Mouse (Mus musculus) brown adipose tissue, adult 24 weeks (tissue): ENCODE results near the gene Pafah1b2. TPM values are rescaled to one million over a fixed set of nuclear protein-coding genes. Genes with fewer than 3 reads are reported as not detected.
A peak's percentile ranks its signal among the peaks of the same experiment; 100 is the strongest.

Experiments used
- H3K27ac ChIP-seq: fragments of 200-500 bp; replicated peaks from 2 replicates; pipeline ENCODE4 v1.5.1; 2012; ENCODE audit warnings: low read depth, mild to moderate bottlenecking, low read length
- H3K4me1 ChIP-seq: fragments of 200-500 bp; 2 replicates; pipeline ENCODE4 v1.6.1; 2012; ENCODE audit warnings: low read length, mixed read lengths; ENCODE audit not compliant: control insufficient read depth, insufficient read depth, insufficient read length
- H3K4me3 ChIP-seq: fragments of 200-500 bp; 2 replicates; pipeline ENCODE4 v1.5.1; 2012; ENCODE audit warnings: low read depth, mild to moderate bottlenecking, low read length, moderate library complexity; ENCODE audit not compliant: insufficient read depth
- polyA plus RNA-seq: library from polyadenylated mRNA; stranded (reverse); fragments of >200 nt; gene quantifications from 2 replicates; pipeline ENCODE4 v1.2.4, GENCODE M21; 2012; ENCODE audit not compliant: missing spikeins, insufficient read depth, insufficient read length

The Pafah1b2 gene
- polyA plus RNA-seq, result 27.8 and 43.8 TPM in 2 replicates

DNA sequence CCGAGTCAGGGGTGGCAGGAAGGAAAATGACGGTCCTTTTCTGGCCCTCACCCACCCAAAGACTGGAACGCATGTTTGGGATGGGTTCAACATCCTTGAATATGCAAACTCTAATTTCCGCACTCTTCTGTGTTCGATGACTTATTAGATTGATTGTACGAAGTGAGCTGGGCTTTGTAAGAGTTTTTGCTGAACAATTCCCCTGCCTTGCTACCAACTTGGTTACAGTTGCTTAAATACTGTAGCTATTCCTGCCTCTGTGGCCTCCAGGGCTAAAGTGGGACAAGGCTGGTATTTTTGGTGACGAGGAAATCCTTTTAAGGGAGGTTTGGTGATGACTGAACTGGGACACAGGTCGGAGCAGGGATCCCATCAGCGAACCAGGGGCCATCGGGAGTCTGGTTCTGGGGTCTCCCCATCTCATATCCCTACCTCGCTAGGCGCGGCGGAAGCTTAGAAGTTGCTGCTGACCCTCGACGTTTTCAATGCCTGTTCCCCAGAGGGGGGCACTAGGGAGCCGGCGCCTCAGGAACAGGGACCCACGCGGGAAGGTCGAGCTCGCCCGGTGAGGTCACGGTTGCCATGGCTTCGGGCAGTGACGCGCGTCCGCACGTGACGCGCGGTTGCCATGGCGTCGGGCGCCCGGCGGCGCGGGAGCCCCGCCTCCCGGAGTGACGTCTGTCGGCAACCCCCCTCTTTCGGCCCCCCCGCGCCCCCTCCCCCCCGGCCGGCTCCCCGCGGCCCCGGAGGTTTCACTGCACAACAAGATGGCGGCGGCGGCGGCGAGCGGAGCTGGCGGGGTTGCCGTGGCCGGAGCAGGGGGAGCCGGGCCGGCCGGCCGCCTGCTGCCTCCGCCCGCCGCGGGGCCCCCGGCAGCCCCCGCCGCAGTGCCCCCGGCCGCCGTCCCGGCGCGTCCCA lies at the start of gene Pafah1b2, which contains the start of gene Sik3:
Pafah1b2 (minus strand) TSS at position 600 of the 918 bp plus-strand sequence.
Sik3 (plus strand) TSS at position 730 of the 918 bp plus-strand sequence.
- H3K27ac ChIP-seq, result peak within 1 kb of the TSS; percentile 94
- peak within 1 kb of the TSS; percentile 82 for H3K4me3 ChIP-seq
- H3K4me1 ChIP-seq, result peaks cover 15% of the 10 kb centered on the region

DNA sequence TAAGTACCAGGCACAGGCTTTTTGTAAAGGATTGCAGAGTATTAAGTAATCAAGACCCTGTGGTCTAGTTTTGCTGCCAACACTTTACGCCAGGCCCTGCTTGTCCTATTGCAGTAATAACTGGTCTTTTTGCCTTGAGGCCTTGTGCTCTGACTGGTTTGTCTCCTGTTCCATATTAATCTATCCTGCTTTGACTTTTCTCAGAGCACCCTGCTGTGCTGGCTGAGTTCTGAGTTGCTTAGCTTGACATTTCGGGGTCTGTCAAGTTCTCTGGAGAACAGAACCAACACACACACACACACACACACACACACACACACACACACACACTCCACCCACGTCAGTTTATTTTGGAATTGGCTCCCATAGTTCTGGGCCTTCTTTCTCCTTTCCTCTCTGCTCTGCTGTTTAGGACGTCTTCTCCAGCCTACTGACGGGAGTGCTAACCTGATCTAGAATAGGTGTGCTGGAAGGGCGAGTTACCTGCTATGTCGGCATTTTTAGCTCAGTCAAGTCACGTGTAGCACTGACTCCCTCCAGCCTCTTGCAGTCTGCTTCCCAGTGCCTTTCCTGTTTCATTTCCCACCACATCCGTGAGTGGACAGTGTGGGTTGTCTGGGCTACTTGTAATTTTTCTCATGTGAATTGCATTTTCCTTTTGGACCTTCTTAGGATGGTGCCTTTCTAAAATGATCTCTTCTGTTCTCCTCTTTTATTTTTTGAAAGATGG lies 49.4 kb upstream of the Pafah1b2 start:
- H3K4me1 ChIP-seq, result peaks cover 18% of the 10 kb centered on the region

DNA sequence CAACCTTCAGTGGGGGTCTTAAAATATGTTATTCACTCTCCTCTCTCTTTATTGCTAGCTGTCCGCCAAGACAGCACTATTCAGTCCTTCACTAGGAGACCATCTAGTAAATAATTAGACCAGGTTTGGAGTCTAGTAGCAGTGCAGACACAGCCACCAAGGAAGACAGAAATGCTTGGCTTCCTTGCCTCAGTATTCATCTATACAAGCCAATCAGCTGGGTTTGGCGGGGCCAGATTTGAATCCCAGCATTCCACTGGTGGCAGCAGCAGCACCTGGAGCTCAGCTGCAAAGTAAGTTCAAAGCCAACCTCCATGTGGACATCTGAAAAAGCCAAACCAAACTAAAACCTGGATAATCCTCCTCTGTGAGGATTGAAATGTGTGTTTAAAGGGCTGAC lies 47.8 kb upstream of the Pafah1b2 start:
- peaks cover 21% of the 10 kb centered on the region for H3K4me1 ChIP-seq
- H3K27ac ChIP-seq, result no peak overlapping the region
- no peak overlapping the region for H3K4me3 ChIP-seq

More for the DNA sequence above, 49.4 kb upstream of the Pafah1b2 start:
- Histone ChIP-seq H3K27ac (peak overlapping the region; percentile 79), H3K4me3 (no peak overlapping the region)

DNA sequence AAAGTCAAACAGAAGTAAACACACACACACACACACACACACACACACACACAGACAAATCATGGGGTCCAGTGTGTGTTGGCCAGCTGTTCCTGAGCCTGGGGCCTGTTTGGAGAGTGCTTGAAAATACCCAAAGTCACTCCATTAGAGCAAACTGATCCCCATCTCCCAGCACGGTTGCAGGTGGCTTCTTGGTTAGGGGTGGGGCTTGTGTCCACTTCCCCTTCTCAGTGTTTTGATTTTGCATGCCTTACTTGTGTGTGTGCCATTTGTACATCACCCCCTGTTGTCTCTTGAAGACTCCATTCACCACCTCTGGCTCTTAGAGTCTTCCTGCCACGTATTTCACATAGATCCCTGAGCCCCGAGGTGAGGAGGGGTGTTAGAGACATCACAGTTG lies 45.6 kb upstream of the Pafah1b2 start:
- Histone ChIP-seq H3K4me3 (no peak overlapping the region), H3K4me1 (peaks cover 23% of the 10 kb centered on the region), H3K27ac (no peak overlapping the region)

DNA sequence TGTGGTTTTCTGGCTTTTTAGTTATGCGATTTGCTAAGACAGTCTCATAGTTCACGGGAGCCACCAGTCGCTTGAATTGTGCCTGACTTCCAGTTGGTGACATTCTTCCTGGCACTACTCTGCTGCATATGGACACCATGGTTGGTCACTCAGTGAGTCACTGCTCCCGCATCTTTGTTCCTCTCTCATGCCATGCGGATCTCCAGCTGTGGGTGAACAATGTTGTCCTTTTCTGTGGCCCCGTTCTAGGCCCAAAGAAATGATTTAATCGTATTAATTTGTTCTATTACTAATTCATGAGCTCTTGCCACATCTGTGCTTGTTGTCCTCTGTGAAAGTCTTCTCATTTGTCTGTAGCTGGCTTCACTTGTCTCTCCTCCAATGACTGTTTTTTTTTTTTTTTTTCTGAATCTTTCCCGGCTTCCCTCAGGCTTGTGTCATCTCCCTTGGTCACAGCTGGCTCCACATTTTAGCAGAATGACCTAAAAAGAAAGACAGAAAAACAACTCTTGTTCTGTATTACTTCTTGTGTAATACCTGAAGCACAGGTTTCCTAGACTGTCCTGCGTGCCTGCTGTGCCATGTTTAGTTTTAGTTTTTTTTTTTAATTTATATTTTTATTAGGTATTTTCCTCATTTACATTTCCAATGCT lies 40.6 kb upstream of the Pafah1b2 start:
- Histone ChIP-seq H3K4me1 (peaks cover 33% of the 10 kb centered on the region), H3K27ac (no peak overlapping the region), H3K4me3 (no peak overlapping the region)

DNA sequence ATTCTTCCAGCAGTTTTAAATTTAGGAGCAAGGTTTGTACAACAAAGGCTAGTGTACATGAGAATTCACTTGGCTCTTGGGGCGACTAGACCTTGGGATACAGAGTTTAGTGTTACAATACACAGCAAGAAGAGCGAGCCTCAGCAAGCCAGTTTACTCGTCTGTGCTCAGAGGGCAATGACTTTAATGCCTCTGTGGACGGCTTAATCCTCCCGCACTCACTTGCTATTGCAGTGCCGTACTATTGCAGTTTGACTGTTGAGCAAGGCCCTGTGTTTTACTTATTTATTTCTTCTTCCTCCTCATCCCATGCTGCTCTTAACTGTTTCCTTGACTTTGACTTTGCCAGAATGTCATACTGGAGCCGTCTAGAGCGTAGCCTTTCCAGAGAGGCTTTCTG lies 37.7 kb upstream of the Pafah1b2 start:
- H3K4me1 ChIP-seq, result peaks cover 27% of the 10 kb centered on the region
- H3K27ac ChIP-seq, result peak overlapping the region; percentile 85
- H3K4me3 ChIP-seq, result no peak overlapping the region

DNA sequence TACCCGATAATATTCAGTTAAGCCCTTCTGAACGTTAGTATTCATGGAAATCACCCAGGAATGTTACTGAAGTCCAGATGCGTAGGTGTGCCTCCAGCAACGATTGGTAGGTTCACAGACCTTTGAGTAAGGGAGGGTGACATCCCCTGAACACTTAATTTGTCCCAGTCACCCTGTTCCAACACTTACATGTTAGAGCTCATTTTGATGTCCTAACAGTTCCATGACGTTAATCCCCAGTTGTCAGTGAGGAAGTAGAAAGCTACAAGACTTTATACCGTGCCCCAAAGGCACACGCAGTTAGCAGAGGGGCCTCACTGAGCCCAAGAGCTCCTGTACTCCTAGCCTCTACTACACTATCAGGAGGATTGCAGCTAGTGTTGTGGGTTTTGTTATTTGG lies 37.0 kb upstream of the Pafah1b2 start:
- peak overlapping the region; percentile 85 for H3K27ac ChIP-seq
- no peak overlapping the region for H3K4me3 ChIP-seq
- peaks cover 25% of the 10 kb centered on the region for H3K4me1 ChIP-seq

DNA sequence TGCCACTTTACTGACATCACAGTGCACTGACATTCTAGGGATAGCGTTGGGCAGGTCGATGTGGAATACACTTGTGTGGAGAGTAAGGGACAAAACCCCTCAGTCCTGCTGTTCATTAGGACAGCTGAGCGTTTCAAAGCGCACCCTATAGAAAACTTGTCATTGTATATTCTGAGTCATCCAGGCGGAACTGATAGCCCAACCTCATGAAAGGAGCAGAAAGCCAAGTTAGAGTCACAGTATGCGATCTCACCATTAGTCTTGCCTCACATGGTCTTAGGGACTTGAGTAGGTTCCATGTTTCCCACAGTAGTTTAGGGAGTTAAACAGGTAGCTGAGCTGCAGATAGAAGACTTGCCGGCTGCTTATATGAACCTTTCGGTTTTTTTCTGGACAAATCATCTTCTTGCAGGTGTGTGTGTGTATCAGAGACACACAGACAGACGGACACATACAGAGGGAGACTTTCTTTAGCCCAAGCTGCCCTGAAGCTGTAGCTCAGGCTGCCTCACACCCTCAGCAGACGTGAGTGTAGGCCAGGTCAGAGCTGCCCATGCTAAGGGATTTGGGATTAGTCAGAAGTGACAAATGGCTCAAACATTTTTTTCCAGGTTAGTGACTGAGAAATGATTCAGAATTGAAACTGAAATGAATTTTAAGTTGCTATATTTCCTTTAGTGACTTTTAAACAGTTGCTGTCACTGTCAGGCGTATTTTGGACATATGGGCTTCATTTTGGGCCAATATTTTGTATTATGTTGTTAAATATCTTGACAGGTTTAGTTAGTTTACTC lies 34.4 kb upstream of the Pafah1b2 start:
- peaks cover 15% of the 10 kb centered on the region for H3K4me1 ChIP-seq
- H3K4me3 ChIP-seq, result no peak overlapping the region
- no peak overlapping the region for H3K27ac ChIP-seq

DNA sequence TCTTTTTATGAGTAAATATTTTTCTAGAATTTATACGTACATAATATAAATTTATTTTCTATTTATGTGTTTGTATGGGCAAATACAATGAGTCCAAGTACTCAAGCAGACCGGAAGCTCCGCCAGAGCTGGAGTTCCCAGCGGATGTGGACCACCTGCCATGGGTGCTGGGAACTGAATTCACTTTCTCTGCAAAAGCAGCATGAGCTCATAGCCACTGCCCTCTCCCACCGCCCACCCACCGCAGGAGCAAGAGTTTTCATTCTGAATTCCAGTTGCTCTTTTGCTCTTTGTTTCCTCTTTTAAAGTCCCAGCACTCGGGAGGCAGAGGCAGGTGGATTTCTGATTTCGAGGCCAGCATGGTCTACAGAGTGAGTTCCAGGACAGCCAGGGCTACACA lies 31.1 kb upstream of the Pafah1b2 start:
- H3K4me1 ChIP-seq, result no peaks in the 10 kb centered on the region
- no peak overlapping the region for H3K4me3 ChIP-seq
- H3K27ac ChIP-seq, result no peak overlapping the region

DNA sequence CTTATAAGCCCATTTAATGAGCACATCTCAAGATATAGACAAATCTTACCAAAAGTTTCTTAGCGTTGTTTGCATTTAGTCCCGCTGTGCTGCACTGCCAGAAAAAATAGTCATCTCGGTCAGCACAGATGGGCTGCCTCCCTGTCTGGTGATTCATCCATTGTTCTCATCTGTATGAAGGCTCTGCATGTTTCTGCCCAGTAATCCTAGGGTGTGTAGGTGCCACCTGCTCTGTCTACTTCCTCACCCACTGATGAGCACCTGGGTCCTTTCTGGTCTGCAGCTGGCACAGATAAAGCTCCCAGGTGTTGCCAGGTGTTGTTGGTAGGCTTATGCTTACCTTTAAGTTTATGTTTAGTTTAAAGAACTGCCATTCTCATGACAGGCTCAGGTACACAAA lies 29.9 kb upstream of the Pafah1b2 start:
- Histone ChIP-seq H3K4me1 (no peaks in the 10 kb centered on the region), H3K27ac (no peak overlapping the region), H3K4me3 (no peak overlapping the region)

DNA sequence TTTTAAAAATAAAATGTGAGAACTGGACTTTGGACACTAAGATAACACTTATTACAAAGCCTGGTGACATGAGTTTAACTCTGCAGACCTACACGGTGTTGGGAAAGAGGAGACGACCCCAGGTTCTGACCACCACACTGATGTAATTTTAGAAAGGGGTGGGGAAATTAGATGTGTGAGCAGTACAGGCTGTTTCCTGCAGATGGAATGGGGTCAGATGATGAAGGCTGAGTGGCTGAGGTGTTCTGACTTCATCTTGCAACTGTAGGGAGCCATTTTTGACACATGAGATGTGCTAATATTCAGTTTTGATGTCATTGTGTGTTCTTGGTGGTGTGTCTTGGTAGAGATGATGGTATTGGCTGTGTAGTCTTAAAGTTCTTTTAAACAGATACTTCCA lies 28.7 kb upstream of the Pafah1b2 start:
- Histone ChIP-seq H3K4me3 (no peak overlapping the region), H3K27ac (no peak overlapping the region)

DNA sequence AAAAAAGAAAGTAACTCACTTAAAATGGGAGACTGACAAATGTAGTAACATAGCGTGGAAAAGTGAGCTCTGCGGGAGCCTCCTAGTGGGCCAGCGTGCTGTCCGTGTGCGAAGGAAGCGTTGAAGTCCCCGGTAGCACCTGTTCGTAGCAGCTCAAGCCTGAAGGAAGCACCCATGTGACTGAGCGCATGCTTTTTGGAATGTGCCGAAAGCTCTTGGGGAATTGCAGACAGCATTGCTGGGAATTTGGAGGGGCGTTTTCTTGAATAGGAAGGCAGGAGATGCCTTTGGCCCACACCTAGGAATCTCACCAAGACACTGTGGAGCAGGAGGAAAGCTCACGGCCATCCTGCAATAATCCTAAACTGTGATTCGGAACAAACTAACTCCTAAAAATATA lies 26.3 kb upstream of the Pafah1b2 start:
- H3K4me3 ChIP-seq, result no peak overlapping the region
- no peak overlapping the region for H3K27ac ChIP-seq
- H3K4me1 ChIP-seq, result peaks cover 8% of the 10 kb centered on the region; the same call in 1 of the 2 replicates

More for the DNA sequence above, 28.7 kb upstream of the Pafah1b2 start:
- no peaks in the 10 kb centered on the region for H3K4me1 ChIP-seq

DNA sequence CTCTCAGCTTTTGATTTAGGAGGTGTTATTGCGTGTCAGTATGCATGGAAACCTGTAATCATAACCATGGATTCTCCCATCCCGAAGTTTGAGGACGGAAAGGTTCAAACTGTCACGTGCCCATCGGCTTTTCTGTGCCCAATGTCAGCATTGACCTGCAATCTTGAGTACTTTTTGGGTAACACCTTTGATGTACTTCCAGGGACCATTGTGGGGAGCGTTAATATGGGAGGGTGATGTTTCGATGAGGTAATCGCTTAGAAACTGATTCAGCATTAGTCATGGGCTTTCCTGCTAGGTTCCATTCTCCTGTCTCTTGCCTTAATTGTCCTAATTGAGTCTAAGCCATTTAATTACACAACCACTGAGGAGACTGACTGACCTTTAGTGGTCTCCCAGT lies 24.4 kb upstream of the Pafah1b2 start:
- H3K4me3 ChIP-seq, result no peak overlapping the region
- peaks cover 13% of the 10 kb centered on the region for H3K4me1 ChIP-seq
- H3K27ac ChIP-seq, result no peak overlapping the region

DNA sequence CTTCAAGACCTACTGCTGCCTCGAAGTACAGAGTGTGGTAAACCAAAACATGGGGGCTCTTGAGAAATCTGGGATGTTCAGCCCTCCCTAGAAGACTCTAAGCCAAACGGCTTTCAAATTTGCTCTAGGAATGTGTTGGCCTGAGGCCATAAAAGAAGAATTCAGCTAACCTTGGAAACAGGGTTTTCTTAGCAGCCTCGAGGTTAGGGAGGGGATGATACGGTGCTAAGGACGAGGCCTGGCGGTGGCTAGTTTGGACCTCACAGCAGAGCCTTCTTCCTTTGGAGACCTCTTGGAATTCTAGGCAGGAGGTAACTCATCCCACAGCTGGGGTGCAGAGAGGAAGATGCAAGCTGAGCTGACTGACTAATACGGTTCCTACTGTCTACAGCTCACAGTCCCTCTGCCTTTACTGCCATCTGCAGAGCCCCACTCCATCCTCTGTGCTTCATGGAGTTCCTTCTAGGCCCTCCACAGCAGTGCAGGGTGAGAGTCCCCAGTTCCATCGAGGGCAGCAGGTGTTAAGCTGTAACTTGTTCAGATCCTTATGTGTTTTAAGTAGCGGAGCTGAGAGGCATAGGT lies 22.9 kb upstream of the Pafah1b2 start:
- Histone ChIP-seq H3K4me3 (no peak overlapping the region), H3K27ac (no peak overlapping the region), H3K4me1 (peaks cover 17% of the 10 kb centered on the region)
